Mouse (Mus musculus): Measurements from ENCODE around the gene Tssk1. TPM values are rescaled to one million over a fixed set of nuclear protein-coding genes. Genes with fewer than 3 reads are reported as not detected.

Tssk1 gene
- 0.04 TPM in 1 of 2 replicates, not detected in the other for total RNA-seq (2012; rRNA removed)
- total RNA-seq (2014; rRNA removed): not detected in 2 replicates
- polyA plus RNA-seq (2012; ENCODE audit: insufficient read length, low read depth): 0.15 and 0.16 TPM in 2 replicates

- H3K4me1 ChIP-seq (ENCODE audit: control insufficient read depth in 1 of 2, insufficient read depth in 2 of 2): peaks cover 7 to 21% of the 10 kb centered on the region in 2 experiments
- dilution Hi-C loops (cut with MboI; ENCODE audit: extremely low pct_ligation_motif_present, extremely low pct_unique_long_range_greater_than_20kb, low sequenced_read_pairs) (no loop called here), in situ Hi-C loops (cut with MboI; ENCODE audit: low pct_ligation_motif_present, low pct_unique_long_range_greater_than_20kb, low sequenced_read_pairs) (no loop called here)
- no peak within 1 kb of the TSS for H3K9ac ChIP-seq (ENCODE audit: insufficient read depth, low read depth)
- H3K4me2 ChIP-seq (ENCODE audit: insufficient read depth, low read depth, poor library complexity, severe bottlenecking): no peak within 1 kb of the TSS
- H3K27ac ChIP-seq (ENCODE audit: insufficient read depth, low read depth): no peak within 1 kb of the TSS
- TF ChIP-seq ZKSCAN1 (IDR thresholded peaks at IDR 0.05; ENCODE audit: borderline replicate concordance, low read depth, low read length) (no peak), MAX (IDR thresholded peaks at IDR 0.05; ENCODE audit: low read length) (no peak), CHD2 (IDR thresholded peaks at IDR 0.05; ENCODE audit: low read length) (no peak), E2F4 (IDR thresholded peaks at IDR 0.05; ENCODE audit: insufficient replicate concordance, low read depth, low read length) (no peak), POLR2A (IDR thresholded peaks at IDR 0.05; ENCODE audit: low read depth, low read length) (no peak), JUN (IDR thresholded peaks at IDR 0.05; ENCODE audit: insufficient read depth, low read depth, low read length) (no peak), RAD21 (IDR thresholded peaks at IDR 0.05; ENCODE audit: low read depth, low read length) (no peak), CTCF (conservative IDR thresholded peaks at IDR 0.05 in 1 of 2, IDR thresholded peaks at IDR 0.05 in 1 of 2; ENCODE audit: low read depth in 2 of 2, low read length in 2 of 2) (no peak), IRF4 (IDR thresholded peaks at IDR 0.05; ENCODE audit: low read depth, low read length) (no peak), MAFK (IDR thresholded peaks at IDR 0.05; ENCODE audit: insufficient replicate concordance, low read length) (no peak), GABPA (IDR thresholded peaks at IDR 0.05; ENCODE audit: insufficient replicate concordance, low read depth, low read length) (no peak), USF2 (conservative IDR thresholded peaks at IDR 0.05; ENCODE audit: low read depth, low read length) (no peak), EP300 (IDR thresholded peaks at IDR 0.05; ENCODE audit: low read length) (no peak), ELF1 (IDR thresholded peaks at IDR 0.05; ENCODE audit: low read depth, low read length) (no peak), POLR2AphosphoS2 (IDR thresholded peaks at IDR 0.05; ENCODE audit: low read depth, low read length) (no peak)
- H3K4me3 ChIP-seq (replicated peaks in 1 of 3; ENCODE audit: low read depth in 2 of 3, low read length in 2 of 3, poor library complexity in 1 of 3): no peak within 1 kb of the TSS
- H3K27me3 ChIP-seq (replicated peaks): no peaks in the 10 kb centered on the region
- no peak for DNase-seq (ENCODE audit: extremely low read depth)
- H3K9me3 ChIP-seq (replicated peaks; ENCODE audit: low read length): no peaks in the 10 kb centered on the region
- H3K79me2 ChIP-seq (replicated peaks; ENCODE audit: control insufficient read depth, extremely low read depth, insufficient read depth, poor library complexity, severe bottlenecking): peaks cover 17% of the 10 kb centered on the region
- H3K36me3 ChIP-seq (replicated peaks in 1 of 2; ENCODE audit: control insufficient read depth in 1 of 2, insufficient read depth in 1 of 2, low read length in 1 of 2): peaks cover 1 to 22% of the 10 kb centered on the region in 2 experiments
Measured at GRCm38 (mm10) chr16:17893923-17894322, at the start of gene Tssk1. Gene Tssk1 (plus strand): TSS chr16:17894223.

DNA sequence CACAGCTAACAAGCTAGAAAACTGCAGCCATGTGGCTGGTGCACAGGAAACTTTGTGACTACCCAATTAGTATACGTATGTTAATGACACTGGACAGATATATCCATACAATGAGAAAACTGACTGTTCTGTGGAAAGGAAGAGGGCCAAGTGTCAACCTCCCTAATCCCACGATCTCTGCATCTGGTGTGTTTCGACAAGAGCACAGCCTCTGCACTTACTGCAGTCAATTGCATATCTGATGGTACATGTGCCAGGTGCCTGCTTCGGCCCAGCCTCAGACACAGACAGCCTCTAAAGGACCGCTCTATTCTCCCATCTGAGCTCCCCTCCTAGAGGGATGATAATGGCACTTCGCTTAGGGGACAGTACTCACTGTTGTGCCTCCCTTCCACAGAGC lies 45.6 kb upstream of the Tssk1 start:
- Histone ChIP-seq H3K4me2 (ENCODE audit: insufficient read depth, low read depth, poor library complexity, severe bottlenecking) (no peak overlapping the region), H3K36me3 (replicated peaks in 1 of 2; ENCODE audit: control insufficient read depth in 1 of 2, insufficient read depth in 1 of 2, low read length in 1 of 2) (peaks cover 79 to 95% of the 10 kb centered on the region in 2 experiments), H3K4me1 (ENCODE audit: control insufficient read depth in 1 of 2, insufficient read depth in 2 of 2) (peaks cover 0 to 6% of the 10 kb centered on the region in 2 experiments; a peak in 2 of 4 replicates), H3K27me3 (replicated peaks) (no peaks in the 10 kb centered on the region), H3K79me2 (replicated peaks; ENCODE audit: control insufficient read depth, extremely low read depth, insufficient read depth, poor library complexity, severe bottlenecking) (no peaks in the 10 kb centered on the region), H3K9me3 (replicated peaks; ENCODE audit: low read length) (no peaks in the 10 kb centered on the region), H3K9ac (ENCODE audit: insufficient read depth, low read depth) (no peak overlapping the region), H3K4me3 (replicated peaks in 1 of 3; ENCODE audit: low read depth in 2 of 3, low read length in 2 of 3, poor library complexity in 1 of 3) (no peak overlapping the region), H3K27ac (ENCODE audit: insufficient read depth, low read depth) (no peak overlapping the region)
- no peak for TF ChIP-seq HCFC1 (IDR thresholded peaks at IDR 0.05; ENCODE audit: low read depth, low read length)
- TF ChIP-seq PAX5 (IDR thresholded peaks at IDR 0.05; ENCODE audit: low read length): no peak
- no peak for TF ChIP-seq POLR2AphosphoS2 (IDR thresholded peaks at IDR 0.05; ENCODE audit: low read depth, low read length)
- no peak for TF ChIP-seq MAX (IDR thresholded peaks at IDR 0.05; ENCODE audit: low read length)
- TF ChIP-seq KAT2A (IDR thresholded peaks at IDR 0.05; ENCODE audit: insufficient replicate concordance, low read length): no peak
- no peak for TF ChIP-seq NELFE (IDR thresholded peaks at IDR 0.05; ENCODE audit: low read depth, low read length)
- TF ChIP-seq ELF1 (IDR thresholded peaks at IDR 0.05; ENCODE audit: low read depth, low read length): no peak
- TF ChIP-seq USF2 (conservative IDR thresholded peaks at IDR 0.05; ENCODE audit: low read depth, low read length): no peak
- no peak for TF ChIP-seq GABPA (IDR thresholded peaks at IDR 0.05; ENCODE audit: insufficient replicate concordance, low read depth, low read length)
- no peak for TF ChIP-seq TCF12 (IDR thresholded peaks at IDR 0.05; ENCODE audit: low read depth, low read length)
- TF ChIP-seq MEF2A (IDR thresholded peaks at IDR 0.05; ENCODE audit: borderline replicate concordance, low read depth, low read length): no peak
- TF ChIP-seq POLR2A (IDR thresholded peaks at IDR 0.05; ENCODE audit: low read depth, low read length): no peak
- no peak for TF ChIP-seq IRF4 (IDR thresholded peaks at IDR 0.05; ENCODE audit: low read depth, low read length)
- no peak for TF ChIP-seq BHLHE40 (IDR thresholded peaks at IDR 0.05; ENCODE audit: low read depth, low read length)
- TF ChIP-seq MAFK (IDR thresholded peaks at IDR 0.05; ENCODE audit: insufficient replicate concordance, low read length): no peak
- no peak for TF ChIP-seq MYC (IDR thresholded peaks at IDR 0.05; ENCODE audit: low read depth, low read length)
- no peak for TF ChIP-seq ZKSCAN1 (IDR thresholded peaks at IDR 0.05; ENCODE audit: borderline replicate concordance, low read depth, low read length)
- no peak for DNase-seq (ENCODE audit: extremely low read depth)
- dilution Hi-C loops (cut with MboI; ENCODE audit: extremely low pct_ligation_motif_present, extremely low pct_unique_long_range_greater_than_20kb, low sequenced_read_pairs): no loop called here
- in situ Hi-C loops (cut with MboI; ENCODE audit: low pct_ligation_motif_present, low pct_unique_long_range_greater_than_20kb, low sequenced_read_pairs): no loop called here

All from CH12.LX (cell line).